Mouse (Mus musculus): ENCODE results near the gene Tiam1.

DNA sequence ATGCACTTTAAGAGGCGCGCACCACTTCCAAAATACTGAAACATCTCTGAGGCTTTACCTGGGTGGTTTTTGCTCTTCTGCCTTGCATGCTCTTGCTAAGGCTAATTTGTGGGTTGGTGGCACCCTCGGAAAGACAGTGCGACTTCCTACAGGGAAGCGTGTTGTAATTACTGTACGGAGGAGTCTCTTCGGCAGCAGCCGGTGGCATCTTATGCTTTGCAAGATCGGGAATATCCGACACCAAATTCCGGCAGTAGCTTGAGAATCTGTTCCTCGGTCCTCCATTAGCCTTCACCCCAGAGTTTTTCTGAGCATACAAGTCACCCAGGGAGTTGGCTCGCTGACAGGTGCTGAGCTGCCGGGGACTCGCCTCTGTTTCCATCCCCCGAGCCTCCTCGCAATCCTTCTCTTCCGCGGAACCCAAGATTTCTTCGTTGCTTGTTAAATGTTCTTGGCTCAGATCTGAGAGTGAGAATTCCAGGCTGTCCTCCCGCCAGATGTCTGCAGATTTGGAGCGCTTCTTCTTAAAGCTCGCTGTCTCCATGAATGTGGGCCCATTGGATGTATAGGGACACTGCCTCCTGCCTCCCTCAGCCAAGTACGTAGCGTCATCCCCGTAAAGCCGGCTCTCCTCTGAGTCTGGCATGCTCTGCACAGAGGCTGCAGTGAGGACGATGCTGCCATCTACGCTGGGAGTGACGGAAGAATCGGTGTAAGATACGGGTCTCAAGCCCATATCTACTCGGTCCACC lies 245.8 kb downstream of the Tiam1 start:
- TF ChIP-seq CTCF (IDR thresholded peaks at IDR 0.05; ENCODE audit: control insufficient read depth, insufficient read depth, low read length) (no peak), POLR2A (IDR thresholded peaks at IDR 0.05; ENCODE audit: borderline replicate concordance, control insufficient read depth, low read depth, low read length) (no peak)
